Mouse (Mus musculus): Measurements from ENCODE around the gene Hnrnph1.
"Not testable (repeated sequence)": the region's sequence is repeated elsewhere in the genome, so short reads cannot be mapped to it uniquely, and the experiment has no call there.

The Hnrnph1 gene

DNA sequence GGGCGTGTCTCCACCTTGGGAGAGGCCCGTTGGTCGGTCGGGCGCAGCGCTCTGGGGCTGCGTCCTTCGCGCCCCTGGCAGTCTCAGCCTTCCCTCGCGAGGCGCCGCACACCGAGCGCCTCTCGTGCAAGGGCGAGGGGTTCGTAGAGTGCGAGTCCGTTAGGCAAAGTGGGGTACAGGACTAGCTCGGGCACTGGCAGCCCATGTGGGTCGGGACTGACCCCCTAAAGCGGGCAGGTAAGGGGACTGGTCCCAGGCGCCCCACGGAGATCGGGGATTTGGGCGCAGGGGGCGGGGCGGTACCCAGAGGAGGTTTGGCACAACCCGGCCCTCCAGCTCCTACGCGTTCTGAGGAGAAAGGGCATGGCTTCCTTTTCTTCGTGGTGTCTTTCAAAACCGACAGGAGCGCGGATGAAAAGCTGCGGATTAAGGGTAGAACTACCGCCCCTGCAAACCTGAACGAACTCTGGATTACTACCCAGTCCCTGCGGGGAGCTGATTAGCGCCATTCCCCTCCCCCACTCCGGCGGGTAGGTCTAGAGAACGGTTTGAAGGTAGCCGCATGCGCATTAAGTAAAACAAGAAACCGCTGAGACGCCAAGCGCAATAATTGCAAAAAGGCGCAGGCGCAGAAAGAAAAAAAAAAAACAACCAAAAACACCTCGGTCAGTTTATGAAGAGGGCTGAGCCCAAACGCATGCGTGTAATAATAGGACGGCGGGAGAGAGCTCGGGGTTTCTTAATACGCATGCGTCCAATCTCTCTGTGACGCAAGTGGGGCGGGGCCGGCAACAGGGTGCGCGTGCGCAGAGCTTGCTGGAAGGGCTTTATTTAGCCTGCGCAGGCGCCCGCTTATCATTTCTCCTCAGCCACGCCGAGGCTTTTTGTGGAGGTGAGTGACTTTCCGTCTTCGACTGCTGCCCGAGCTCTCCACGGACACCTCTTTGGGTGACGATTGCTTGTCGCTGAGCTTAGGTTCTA, at the start of gene Hnrnph1:
Gene Hnrnph1, plus strand, starts transcription at position 80 of the 981 bp plus-strand sequence.
- peak; percentile 99 for DNase-seq (ENCODE audit: low spot score)

DNA sequence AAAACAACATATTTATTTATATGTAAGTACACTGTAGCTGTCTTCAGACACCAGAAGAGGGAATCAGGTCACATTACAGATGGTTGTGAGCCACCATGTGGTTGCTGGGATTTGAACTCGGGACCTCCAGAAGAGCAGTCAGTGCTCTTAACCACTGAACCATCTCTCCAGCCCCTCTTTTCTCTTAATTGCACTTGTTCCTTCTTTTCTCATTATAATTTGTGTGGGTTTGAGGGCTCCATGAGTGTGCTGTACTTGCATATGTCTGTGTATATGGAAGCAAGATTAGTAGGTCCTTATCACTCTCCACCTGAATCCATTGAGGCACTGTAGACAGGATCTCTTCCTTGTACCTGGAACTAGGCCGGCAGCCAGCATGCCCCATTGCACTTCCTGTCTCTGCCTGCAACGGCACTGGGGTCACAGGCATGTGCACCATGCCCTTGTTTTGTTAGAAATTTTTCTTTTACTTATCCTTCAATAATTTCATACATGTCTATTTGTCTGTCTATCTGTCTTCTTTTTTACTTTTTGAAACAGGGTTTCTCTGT, 48.6 kb upstream of the Hnrnph1 start:
- no peak for DNase-seq (ENCODE audit: low spot score)

- no peak for DNase-seq (ENCODE audit: low spot score)
Observed at GRCm38 (mm10) chr11:50329378-50329777, 47.4 kb upstream of the Hnrnph1 start.

DNA sequence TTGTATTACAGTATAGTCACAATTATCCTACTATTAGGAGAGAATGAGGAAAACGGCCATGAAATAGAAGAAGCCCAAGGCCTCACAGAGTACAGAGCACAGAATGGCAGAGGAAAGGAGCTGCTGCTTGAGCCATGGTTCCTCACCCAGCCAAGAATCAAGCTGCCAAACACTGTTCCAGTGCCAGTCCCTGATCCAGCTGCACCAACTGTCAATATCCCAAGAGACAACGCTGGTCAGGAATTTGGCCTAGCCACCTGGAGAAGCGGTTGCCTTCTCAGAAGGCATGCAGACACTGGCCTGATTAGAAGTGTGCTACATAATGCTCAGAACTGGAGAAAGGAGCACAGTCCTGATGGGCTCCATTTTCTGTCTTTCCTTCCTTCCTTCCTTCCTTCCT, 43.6 kb upstream of the Hnrnph1 start:
- DNase-seq (ENCODE audit: low spot score), result no peak

DNA sequence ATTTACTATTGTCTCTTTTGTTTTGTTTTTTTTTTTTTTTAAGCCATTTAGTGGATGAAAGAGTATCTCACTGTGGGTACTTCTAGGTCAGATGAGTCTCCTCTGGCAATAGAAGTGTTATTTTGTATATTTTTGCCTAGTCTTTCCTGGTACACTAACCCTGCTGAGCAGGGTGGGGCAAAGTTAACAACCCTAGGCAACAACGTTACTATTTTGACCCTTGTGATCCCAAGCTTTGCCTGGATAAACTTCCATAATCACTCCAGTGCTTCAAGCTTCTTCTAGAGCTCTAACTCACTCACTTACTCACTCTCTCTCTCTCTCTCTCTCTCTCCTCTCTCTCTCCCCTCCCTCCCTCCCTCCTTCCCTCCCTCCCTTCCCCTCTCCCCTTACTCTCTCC, 40.7 kb upstream of the Hnrnph1 start:
- DNase-seq (ENCODE audit: low spot score), result no peak

GRCm38 (mm10) chr11:50336891-50337290, 39.9 kb upstream of the Hnrnph1 start:
- DNase-seq (ENCODE audit: low spot score), result no peak

DNA sequence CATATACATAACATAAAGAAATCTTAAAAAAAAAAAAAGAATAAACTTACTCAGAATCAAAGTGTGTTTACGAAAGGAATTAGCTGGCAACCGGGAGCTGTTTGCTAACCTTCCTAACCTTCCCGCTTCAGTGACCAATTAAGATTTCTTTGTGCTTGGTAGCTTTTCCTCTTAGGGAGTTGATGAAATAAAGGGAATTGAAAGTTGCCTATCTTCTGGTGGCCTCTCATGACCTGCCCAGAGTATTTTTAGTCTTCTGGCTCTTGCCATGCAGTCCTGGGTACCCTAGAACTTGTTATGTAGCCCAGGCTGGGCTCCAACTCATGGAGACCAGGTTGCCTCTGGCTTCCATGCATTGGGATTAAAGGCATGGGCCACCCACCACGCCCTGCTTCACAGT, 31.3 kb upstream of the Hnrnph1 start:
- no peak for DNase-seq (ENCODE audit: low spot score)

DNA sequence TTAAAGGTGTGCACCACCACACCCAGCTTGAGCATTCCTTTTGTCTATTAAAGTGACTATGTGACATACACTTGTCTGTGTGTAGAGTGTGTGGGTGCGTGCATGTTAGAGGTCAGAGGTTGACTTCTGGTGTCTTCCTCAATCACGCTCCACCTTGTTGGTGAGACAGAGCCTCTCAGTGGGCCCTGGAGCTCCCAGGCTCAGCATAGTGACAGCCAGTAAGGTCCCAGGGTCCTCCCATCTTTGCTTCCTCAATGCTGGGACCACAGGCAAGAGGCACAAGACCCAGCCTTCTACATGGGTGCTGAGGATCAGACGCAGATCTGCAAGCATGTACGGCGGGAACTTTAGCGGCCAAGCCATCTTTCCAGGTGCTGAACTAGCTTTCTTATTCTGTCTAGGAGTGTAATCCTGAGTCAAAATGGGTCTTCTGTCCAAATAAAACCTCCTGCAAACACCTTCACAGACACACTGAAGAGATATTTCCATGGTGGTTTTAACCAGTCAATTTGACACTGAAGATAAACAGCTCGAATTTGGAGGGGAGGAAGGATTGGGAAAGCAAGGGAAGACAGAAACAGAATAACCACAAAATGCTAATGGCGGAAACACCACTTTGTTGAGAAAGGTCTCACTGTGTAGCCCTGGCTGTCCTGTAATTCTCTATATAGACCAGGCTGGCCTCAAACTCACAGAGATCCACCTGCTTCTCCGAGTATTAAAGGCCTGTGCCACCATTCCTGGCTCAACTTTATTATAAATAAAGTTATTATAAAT, 30.3 kb upstream of the Hnrnph1 start:
- DNase-seq (ENCODE audit: low spot score), result no peak

DNA sequence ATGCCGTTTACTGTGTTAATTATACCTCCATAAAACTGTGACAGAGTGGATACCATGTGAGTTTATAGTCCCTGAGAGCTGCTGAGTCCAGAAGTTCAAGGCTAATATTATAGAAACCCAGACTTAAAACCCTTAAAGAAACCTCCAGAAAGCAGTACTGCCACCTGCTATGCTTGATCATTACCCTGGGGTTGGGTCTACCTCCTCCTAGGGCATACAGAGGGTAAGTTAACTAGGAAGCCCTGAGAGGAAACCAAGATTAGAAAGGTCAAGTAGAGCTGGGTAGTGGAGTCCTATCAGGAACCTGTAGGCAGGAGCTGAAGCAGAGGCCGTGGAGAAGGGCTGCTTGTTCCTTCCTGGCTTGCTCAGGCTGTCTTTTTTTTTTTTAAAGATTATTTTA, 24.6 kb upstream of the Hnrnph1 start:
- DNase-seq (ENCODE audit: low spot score), result no peak

- no peak for DNase-seq (ENCODE audit: low spot score)
Observed at GRCm38 (mm10) chr11:50354162-50354561, 22.6 kb upstream of the Hnrnph1 start, which contains the start of gene Cby3. TSS of gene Cby3 (plus strand) at chr11:50354462.

DNA sequence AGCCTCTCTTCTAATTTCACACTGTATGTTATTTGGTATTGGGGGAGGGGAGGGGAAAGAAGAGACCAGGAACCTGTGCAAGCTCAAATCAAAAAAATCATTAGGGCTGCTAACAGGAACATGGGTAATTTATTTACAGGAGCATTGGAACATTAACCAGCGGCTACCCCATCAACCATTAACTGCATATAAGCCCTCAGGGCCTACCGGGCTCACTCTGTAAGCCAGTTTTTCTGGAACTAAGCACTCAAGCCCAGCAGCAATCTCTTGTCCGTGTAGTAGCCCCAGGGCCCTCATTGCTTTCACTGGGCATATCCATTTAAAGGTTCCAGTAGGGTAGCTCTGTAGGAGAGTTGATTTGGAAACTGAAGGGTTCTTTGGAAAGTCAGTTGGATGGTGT, 21.9 kb upstream of the Hnrnph1 start:
- peak; percentile 24 for DNase-seq (ENCODE audit: low spot score)

- DNase-seq (ENCODE audit: low spot score), result no peak
Observed at GRCm38 (mm10) chr11:50355395-50355794, 21.4 kb upstream of the Hnrnph1 start.

GRCm38 (mm10) chr11:50358950-50359861, 17.6 kb upstream of the Hnrnph1 start:
- peak; percentile 49 for DNase-seq (ENCODE audit: low spot score)

DNA sequence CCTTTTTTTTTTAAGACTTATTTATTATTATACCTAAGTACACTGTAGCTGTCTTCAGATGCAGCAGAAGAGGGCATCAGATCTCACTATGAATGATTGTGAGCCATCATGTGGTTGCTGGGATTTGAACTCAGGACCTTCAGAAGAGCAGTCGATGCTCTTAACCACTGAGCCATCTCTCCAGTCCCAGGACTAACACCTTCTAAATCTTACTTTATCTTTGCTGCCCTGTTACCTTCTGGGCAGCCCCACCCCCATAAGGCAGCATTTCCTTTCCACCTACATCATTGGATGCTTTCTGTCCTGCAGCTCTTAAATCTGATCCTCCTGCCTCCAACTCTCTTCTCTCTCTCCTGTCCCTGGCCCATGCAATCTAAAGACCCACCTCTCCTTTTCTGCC, 15.5 kb upstream of the Hnrnph1 start:
- not testable (repeated sequence) for DNase-seq (ENCODE audit: low spot score)

GRCm38 (mm10) chr11:50364548-50364947, 12.2 kb upstream of the Hnrnph1 start:
- DNase-seq (ENCODE audit: low spot score), result peak; percentile 78

GRCm38 (mm10) chr11:50365322-50365721, 11.5 kb upstream of the Hnrnph1 start:
- DNase-seq (ENCODE audit: low spot score), result no peak

DNA sequence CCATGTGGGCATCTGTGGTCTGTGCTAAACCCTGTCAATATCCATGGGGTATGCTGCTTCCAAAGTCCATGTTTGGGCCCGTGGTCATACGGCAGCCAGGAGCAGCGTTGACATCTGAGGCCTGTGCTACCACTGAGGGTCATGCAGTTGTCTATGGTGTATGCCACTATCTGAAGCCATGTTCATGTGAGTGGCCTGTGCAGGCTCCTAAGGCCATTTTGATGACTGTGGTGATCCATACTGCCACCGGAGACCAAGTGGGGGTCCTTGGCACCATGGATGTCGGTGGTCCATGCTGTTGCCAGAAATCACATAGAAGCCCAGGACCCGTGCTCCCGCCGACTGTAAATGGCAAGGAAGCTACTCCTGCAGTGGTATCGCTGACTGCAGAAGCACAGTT, 9.3 kb upstream of the Hnrnph1 start:
- no peak for DNase-seq (ENCODE audit: low spot score)

GRCm38 (mm10) chr11:50369360-50369911, 7.4 kb upstream of the Hnrnph1 start:
- no peak for DNase-seq (ENCODE audit: low spot score)

DNA sequence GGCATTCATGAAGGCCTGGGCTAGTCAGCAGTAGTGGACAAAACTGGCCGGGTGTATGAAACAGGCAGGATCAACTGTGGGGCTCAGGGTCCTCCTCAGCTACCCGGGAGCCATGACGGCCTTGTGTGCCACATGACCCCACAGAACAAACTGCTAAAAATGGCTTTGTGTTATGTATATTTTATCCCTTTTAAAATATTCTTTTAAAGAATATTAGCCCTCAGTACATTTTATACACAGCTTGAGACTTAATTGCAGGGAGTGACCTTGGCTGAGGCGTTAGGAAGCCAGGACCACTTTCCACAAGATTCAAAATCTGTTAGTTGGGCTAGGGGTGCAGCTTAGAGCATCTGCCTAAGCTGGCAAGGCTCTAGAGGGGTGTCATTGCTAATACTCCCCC, 5.8 kb upstream of the Hnrnph1 start:
- no peak for DNase-seq (ENCODE audit: low spot score)

GRCm38 (mm10) chr11:50371399-50371841, 5.4 kb upstream of the Hnrnph1 start:
- DNase-seq (ENCODE audit: low spot score), result peak; percentile 65

- DNase-seq (ENCODE audit: low spot score), result no peak
Observed at GRCm38 (mm10) chr11:50371911-50372310, 4.9 kb upstream of the Hnrnph1 start.

Measured in urinary bladder, postnatal 14 days (tissue).